Mouse (Mus musculus) spleen, adult 2 months (tissue): ENCODE measurements at regions not wholly inside any gene's neighbourhood (a gene's known extent, or its start where the extent isn't known, plus 50 kb on each side); places are given as distances from the start of the nearest gene placed in this dataset.

Source experiments
- CTCF ChIP-seq: fragments of 200-500 bp; IDR thresholded peaks from 2 replicates; pipeline ENCODE4 v1.5.1; 2011; ENCODE audit warnings: mild to moderate bottlenecking, inconsistent platforms; ENCODE audit not compliant: insufficient read depth, insufficient read length, insufficient replicate concordance; ENCODE audit errors: extremely low read depth
- POLR2A ChIP-seq: fragments of 200-500 bp; IDR thresholded peaks from 2 replicates; pipeline ENCODE4 v1.6.1; 2011; ENCODE audit warnings: low read depth, low read length, inconsistent platforms

GRCm38 (mm10) chr14:115041336-115042054, 50.5 kb upstream of the Gpc5 start:
- no peak for TF ChIP-seq CTCF
- TF ChIP-seq POLR2A = no peak
